Mouse (Mus musculus): ENCODE results near the gene Igfbp6.

- peak; percentile 68 for TF ChIP-seq CTCF (IDR thresholded peaks at IDR 0.05; ENCODE audit: low read depth)
- no peak for TF ChIP-seq EP300 (optimal IDR thresholded peaks at IDR 0.05)
Measured at GRCm38 (mm10) chr15:102100161-102100981, 43.8 kb upstream of the Igfbp6 start, which contains the start of gene Tns2.
